Mouse (Mus musculus): ENCODE data around the gene Il12a.

Gene Il12a

DNA sequence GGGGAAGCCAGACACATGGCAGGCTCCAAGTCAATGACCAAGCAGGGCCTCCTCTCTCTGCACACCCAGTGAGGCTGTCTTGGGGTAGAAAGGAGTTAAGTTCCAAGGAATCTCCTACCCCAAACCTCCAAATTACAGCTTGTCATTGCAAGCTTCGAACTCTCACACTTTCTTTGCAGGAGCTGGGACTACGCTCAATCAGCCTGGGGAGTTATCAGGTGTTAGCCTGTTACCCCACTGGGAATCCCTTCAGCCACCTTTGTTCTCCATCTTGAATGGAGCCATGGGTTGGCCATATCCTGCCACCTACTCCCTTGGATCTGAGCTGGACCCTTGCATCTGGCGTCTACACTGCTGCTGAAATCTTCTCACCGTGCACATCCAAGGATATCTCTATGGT, at the start of gene Il12a:
TSS of gene Il12a (plus strand) at position 301 of the 400 bp plus-strand sequence.
- no peak for DNase-seq

DNA sequence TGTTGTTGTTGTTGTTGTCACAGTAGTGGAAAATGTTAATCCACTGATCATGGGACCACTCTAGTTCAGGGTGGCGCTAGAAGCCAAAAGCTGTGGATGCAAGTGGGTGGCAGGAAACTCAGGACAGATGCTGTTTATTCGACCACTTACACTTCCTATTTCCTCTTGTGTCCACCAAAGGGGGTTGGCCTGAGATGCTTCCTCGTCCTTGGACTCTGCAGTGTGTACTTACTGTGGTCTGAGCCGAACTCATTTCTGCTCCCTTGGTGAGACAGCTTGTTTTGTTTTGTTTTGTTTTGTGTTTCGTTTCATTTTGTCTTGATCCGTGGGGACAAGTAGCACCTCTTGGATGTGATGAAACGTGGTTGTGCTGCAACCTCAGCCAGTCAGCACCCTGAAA, 47.5 kb upstream of the Il12a start:
- no peak for DNase-seq

DNA sequence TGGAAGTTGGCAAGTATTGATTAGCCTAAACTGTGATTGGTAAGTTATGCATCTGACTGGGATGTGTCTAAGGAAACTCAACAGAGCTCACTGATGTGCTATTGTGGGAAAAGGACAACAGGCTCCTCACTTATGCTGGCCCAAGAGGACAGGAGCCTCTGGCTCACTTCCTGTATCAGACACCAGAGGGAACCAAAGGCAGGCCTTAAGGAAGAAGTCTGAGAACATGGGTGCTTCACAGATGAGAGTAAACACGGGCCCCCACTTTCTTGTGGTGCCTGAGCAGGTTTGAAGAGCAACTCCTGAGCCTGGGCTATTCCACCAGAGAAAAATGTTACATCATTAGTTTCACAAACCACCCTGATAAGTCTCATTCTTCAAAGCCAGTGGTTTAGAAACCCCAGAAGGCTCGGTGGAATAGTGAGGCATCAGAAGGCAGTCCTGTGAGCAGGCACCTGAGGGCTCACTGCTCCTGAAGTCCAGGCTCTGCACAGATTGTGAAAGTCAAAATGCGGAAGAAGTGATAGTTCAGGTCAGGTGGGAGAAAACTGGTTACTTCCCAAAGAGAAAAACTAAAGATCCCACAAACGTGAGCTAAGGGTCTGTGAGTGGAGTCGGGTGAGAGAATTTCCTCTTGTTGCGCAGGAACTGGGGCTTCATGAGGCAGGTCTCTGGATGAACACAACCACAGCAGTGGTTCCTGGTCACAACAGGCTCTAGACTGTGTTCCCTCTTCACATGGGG, 43.9 kb upstream of the Il12a start:
- DNase-seq: no peak

DNA sequence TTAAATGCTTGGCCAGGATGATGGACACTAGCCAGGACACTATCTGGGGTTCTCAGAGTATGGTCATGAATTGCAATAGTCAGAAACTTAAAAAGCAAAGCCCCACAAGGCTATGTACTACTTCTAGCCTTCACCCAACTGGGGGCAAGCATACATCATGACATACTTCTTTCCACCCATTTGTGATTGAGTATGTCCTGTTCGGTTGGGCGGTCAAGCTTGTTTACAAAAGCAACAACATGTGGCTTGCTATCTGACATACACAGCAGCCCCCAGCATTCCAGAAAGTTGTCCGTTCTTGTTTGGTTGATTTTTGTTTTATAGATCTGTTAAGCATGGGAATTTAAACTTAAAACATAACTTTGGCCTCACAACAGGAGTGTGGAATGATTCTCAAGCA, 43.2 kb upstream of the Il12a start:
- DNase-seq: no peak

DNA sequence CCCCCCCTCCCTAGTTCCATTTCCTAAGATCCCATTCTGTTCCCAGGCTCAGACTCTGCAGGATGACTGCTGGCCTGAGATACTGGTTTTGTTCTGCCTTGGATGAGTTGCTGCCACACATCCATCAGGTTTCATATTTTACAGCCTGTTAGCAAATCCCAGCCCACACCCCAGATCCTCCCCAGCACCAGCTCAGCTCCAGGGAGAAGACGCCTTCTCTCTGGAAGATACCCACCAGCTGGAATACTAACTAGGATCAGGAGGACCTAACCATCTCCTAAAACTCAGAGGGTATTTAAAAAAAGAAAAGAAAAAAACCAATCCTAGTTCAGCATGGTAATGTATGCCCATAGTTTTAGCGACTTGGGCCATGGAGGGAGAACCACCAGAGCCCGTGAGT, 40.2 kb upstream of the Il12a start:
- DNase-seq: no peak

DNA sequence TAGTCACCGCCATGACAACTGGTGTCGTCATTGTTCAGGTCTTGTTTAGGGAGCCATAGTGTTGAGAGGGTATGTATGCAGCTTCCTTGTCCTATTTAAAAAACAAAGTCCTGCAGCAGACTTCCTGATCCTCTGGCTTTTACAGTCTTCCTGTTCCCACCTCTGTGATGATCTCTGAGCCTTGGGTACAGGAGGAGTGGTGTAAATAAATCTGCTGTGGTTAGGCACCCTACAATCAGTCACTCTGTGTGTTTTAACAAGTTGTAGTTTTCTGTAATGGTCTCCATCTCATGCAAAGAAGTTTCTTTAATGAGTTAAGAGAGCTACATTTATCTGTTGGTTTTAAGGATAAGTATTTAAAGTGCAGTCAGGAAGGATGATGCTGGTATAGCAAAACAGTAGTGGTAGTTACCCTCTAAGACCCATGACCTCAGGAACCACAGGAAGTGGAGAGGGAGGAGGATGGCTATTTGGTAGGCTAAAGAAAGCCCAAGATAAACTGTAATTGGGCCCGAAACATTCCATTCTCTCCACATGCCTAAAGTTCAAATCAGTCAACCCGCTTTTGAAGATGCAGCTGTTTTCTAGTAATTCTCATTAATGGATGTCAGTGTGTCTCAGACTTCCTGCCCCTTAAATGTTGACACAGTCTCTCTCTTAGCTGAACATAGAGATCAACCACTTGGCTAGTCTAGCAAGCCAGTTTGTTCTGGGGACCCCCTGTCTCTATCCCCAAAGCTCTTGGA, 33.7 kb upstream of the Il12a start:
- no peak for DNase-seq

DNA sequence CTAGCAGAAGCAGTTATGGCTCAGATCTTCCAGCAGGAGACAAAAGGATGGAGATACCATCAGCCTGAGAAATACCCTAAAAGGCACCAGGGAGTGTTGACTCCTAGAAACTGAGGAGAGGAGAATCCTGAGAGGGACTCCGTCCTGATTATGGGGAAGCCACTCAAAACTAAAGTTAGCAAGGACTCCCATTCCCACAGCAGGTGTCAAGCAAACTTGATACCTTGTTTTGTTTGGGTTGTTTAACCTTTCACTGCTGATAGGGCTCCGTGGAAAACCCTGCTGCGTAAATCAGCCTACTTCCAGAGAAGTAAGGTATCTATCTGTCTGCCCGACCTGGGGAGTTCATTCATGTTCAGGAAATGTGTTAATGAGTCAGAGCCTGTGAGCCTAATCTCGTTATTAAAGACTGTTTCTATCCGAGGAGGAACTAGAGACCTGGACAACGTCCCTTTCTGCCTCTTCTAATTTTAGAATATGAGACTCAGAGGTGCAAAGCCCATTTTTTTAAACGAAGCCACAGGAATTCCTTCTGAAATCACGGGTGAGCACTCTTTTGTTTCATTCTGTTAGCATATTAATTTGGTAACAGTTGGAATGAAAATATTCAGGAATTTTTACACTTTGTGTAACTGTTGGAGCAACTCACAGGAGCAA, 32.7 kb upstream of the Il12a start:
- DNase-seq: no peak

DNA sequence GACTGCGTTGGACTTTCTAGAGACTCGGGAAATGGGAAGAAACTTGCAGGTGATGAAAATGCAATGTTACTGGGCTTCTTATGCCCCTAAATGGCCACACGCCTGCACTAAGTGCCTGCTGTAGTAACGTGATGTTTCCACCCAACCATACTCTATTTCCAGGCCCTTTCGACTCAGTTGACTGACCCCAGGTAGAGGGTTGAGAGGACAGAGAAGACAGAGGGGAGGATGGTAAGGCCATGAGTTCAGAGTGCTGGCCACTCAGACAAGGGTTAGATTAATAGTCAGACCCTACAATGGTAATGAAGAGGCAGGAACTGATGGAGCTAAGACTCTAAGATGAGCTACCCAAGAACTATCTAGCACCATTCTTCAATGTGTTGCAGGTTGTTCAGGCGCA, 30.4 kb upstream of the Il12a start:
- no peak for DNase-seq

DNA sequence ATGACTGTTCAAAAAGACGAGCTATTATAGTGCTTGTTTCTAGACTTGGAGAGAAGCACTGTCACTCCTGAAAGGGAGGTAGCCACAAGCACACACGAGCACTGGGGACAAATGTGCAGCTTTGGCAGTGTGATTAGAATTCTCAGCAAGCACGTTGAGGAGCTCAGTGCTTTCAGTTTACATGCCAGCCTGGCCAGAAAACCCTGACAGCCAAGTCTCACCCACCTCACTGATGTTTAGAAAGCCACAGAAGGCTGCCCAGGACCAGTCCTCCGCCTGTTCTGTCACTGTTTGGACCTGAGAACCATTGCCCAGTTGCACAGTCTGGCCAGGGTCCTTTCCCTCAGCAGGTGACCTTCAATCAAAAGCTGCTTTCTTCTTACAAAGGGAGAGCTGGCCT, 29.9 kb upstream of the Il12a start:
- no peak for DNase-seq

DNA sequence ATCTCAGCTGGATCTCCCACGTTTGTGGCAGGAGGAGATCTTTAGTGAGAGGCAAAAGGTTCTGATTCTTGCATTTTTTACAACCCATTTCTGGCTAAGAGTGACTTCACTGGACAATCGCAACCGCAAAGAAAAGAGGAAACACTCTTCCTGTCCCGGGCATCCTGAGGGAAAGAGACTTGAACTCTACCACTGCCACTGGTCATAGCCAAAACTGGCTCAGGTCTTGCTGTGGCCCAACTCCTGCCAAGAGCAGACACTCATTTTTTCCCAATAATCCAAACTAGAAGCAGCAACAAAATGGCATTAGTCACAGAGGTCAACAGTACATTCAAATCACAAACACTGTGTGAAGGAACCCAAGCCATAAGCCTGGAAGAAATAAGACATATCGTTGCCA, 28.1 kb upstream of the Il12a start:
- no peak for DNase-seq

DNA sequence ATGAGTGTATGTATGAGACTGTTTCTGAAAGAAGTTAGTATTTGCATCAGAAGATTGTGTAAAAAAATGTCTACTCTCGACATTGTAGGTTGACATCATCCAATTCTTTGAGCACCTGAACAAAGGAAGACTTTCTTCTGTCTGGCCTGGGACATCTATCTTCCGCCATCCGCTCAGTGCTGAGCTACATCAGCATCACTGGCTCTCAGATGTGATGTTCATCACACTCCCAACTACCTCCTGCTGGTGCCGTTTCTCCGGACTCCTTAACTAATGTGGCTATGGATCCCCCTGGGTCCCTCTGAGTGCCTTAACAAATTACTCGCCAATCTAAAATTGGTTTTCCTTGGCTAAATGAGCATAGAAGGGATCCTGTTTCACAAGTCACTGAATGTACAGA, 26.1 kb upstream of the Il12a start:
- no peak for DNase-seq

DNA sequence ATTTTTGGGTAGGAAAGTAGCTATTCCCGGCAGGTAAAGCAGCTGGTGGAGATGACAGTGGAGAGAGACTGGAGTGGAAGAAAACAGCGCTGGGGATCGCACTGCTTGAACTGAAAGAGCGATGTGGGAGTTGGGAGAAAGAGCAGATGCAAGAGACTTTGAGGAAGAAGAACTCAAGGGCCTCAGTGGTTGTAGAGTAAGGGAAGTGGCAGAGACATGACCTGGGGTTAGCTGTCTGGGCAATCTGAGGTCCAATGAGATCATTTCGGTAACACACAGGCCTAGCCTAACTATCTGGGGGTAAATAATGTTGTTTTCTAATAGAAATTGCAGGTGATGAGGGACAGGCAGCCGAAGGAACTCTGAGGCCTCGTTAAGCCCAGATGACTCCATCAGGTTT, 24.1 kb upstream of the Il12a start:
- no peak for DNase-seq

DNA sequence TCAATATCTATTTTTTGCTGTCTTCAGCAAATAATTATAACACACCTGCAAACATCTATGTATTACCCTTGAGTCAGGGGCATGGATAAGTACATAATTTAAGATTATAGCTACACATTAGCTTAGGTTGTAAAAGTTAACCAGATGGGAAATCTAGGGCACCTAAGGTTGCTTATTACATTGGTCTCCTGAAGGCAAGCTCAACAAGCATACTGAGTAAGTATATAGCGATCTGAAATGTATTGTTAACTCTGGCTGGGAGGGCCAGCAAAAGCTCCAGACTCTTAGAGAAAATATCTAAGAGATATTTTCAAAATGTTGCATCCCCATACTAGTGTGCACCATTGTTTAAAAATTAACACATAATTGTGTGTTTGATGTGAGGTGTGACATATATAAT, 22.6 kb upstream of the Il12a start:
- no peak for DNase-seq

DNA sequence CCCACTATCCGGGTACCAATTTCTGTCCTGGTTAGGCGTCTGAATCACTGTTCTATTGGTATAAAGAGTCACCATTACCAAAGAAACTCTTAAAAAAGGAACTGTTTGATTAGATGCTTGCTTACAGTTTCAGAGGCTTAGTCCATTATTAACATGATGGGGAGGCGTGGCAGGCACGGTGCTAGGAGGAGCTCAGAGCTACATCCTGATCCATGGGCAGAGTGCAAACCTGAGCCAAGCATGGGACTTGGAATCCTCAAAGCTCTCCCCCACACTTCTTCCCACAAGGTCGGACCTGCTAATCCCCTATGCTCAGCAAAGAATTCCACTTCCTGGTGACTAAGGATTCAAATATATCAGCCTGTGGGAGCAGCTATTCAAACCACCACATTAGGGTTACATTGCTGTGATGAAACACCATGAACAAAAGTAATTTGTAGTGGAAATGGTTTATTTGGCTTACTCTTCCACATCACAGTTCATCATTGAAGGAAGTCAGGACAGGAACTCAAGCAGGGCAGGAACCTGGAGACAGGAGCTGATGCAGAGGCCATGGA, 20.9 kb upstream of the Il12a start:
- DNase-seq: no peak

DNA sequence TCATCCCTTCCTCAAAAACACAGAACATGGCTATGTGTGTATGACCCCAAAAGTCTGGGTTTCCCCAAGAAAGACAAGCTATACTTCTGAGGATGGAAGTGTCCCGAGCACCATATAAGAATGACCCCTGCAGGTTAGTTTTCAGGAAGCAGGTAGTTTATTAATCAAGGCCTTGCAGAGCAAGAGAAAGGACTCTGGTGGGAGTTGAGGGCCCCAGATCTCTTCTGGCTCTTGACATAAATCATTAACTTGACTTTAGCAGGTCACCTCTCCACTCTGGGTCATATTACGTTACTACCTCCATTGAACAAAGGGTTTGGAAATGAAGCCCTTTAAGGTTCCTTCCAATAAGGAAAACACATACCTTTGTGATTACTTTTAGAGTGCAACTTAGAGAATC, 15.7 kb upstream of the Il12a start:
- no peak for DNase-seq

DNA sequence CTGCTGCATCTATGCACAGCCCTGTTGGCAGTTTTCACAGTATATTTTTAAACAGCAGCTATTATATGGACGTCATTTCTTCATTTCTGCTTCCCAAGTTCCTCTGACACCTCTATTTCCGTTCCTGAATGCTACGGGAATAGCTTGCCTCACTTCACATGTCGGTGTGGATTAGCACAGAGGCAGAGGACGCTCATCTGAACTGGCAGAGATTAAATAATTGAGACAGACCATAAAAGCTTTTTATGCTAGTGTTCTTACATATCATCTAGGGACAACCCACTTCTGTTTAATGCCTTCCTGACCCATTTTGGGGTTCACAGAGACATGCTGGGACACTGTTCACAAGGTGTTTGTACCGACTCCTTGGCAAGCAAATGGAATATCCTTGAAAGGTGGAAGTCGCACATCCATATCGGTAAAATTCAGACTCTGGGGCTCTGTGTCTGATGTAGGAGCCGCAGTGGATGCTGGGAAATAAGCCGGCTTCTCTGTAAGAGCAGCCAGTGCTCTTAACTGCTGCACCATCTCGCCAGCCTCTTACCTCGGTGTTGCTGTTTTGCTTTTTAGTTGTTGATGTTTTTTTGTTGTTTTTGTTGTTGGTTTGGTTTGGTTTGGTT, 15.1 kb upstream of the Il12a start:
- DNase-seq: peak; percentile 76

DNA sequence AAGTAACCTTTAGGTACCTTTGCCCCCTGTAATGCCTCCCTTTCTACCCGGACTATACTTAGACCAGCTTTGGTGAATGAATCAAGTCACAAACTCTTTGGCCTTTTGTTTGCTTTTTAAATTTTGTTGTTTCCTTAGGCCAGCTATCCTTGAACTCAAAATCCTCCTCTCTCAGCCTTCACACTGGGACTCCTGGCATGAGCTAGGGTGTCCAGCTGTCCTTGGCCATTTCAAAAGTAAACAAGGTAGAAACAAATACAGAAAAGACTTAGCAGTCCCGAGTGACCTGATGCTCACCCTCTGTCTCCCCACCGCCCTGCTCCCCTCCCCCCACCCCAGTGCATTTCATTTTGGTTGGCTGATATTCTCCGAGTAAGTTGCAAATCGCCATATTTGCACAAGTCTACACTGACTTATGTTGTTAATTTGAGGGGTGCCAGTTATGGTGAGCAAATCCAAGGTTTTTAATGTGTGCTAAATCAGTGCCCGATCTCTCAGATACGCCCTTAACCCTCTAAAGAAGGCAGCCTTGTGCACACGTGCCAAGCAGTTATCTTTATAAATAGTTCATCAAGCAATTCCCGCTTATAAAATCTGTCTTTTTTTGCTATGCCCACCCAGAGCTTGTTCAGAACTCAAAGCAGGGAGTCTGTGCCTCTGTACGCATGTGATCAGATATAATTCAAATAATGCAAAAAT, 14.3 kb upstream of the Il12a start:
- no peak for DNase-seq

DNA sequence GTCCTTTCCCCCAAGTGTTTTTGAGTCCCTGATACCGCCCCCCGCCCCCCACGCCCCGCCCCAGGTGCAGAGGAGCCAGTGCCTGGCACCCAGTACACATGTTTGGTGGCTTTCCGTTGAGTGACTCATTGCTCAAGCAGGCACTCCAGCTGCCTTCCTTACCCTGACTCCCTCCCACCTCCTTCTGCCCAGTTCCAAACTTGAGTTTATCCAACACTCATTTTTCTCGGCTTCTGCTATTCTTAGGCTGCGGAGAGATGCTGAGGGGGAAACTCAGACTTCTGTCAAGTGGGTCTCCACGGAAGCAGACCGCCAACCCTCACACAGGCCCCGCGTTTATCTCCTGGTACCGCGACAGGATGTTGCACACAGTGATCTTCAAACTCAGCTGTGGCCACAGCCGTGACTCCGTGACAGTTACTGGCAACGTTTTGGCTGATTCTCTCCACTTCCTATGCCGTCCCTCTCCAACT, 13.6 kb upstream of the Il12a start:
- no peak for DNase-seq

DNA sequence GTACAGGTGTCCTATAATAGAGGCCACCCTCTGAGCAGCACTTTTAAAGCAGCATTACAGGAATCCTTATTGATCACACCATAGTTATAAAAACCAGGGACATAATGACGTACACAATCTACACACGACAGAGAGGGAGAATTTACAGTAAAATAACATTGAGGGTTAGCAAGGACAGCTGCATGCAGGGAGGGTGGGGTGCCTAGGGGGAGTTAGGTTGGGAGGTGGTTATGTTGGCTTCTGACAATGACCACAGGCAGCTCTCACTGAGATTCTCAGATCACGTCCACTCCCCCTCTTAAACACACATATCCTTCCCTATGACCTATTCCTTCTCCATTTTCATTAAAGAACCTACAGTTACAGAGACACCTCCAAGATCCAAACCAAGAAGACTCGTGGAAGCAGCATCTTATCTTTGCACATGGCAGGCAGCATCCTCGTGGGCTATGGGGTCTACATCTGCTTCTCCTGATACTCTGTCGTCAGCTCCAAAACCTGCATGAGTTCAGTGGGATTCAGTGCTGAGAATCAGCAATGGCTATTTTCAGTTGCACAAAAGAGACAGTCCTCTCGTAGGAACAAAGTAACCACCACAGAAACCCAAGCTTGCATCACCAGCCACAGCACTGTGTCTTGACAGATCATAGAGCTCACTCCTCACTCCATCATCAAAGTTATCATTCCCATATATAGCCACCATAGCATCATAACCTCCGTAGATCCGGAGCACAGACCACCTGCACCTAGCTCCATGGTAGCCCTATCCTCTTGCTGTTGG, 11.4 kb upstream of the Il12a start:
- DNase-seq: no peak

DNA sequence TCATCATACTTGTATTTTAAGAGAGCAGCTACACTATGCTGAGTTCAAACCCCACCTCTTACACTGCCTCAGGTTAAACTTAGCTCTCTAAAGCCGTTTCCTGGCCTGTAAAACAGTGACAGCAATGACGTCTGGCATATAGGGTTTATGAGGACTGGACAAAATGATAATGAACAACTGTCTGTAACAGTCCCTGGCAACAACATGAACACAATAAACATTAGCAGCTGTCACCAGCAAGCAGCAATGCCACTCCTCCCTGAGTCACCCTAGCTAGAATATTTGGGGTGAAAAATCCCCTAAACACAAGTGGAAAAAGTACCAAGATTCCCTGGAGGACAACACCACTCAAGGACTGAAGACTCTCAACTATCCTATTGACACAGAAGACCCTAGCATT, 6.9 kb upstream of the Il12a start:
- no peak for DNase-seq

DNA sequence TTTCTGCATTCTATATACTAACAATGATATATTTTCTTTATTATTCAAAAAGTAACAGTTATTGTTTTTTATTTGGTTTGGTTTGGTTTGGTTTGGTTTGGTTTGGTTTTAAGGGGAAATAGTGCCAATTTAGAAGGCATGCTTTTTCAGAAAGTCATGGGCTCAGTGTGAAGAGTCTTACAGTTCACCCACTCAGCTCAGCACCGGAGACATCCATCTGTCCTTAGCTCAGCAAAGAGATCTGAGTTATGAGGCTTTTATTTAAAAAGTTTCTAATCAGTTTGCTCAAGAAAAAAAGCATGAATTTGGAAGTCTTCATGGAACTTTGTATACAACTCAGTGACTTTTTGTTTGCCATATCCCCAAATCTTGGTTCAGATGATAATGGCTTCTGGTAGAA, 6.2 kb upstream of the Il12a start:
- no peak for DNase-seq
